Mouse (Mus musculus) myocyte (in vitro differentiated cells): ENCODE data around the gene Celf3.
A peak's percentile ranks its signal among the peaks of the same experiment; 100 is the strongest.

Source experiments
- POLR2A ChIP-seq: IDR thresholded peaks from one replicate; pipeline ENCODE4 v1.6.1; 2011; ENCODE audit warnings: low read depth, mild to moderate bottlenecking, control low read depth, moderate library complexity; ENCODE audit not compliant: insufficient read length
- TCF3 ChIP-seq: IDR thresholded peaks from one replicate; pipeline ENCODE4 v1.6.1; 2011; ENCODE audit warnings: low read depth, control low read depth; ENCODE audit not compliant: insufficient read length

GRCm38 (mm10) chr3:94442951-94443596, 35.0 kb upstream of the Celf3 start, which contains the start of gene Mrpl9:
- TF ChIP-seq POLR2A (peak; percentile 90), TCF3 (no peak)
